Mouse (Mus musculus): ENCODE data around the gene Susd3. TPM values are rescaled to one million over a fixed set of nuclear protein-coding genes. Genes with fewer than 3 reads are reported as not detected.

The Susd3 gene
- polyA plus RNA-seq, 1 experiment from 2014 or later = 0.94 TPM

- WGBS = 93% methylated on average over 2 of the region's 2 CpGs
- ATAC-seq = no peak
- Histone ChIP-seq H3K4me3 (replicated peaks) (no peak overlapping the region), H3K4me1 (replicated peaks) (peaks cover 8% of the 10 kb centered on the region), H3K9ac (replicated peaks) (no peak overlapping the region), H3K9me3 (no peaks in the 10 kb centered on the region), H3K36me3 (no peaks in the 10 kb centered on the region), H3K4me2 (replicated peaks) (no peak overlapping the region), H3K27me3 (peaks cover 30% of the 10 kb centered on the region), H3K27ac (no peak overlapping the region)
Observed at GRCm38 (mm10) chr13:49243492-49243891, 5.0 kb downstream of the Susd3 start.

GRCm38 (mm10) chr13:49242321-49243065 is 6.0 kb downstream of the Susd3 start:
- Histone ChIP-seq H3K27me3 (peaks cover 20% of the 10 kb centered on the region), H3K4me2 (replicated peaks) (no peak overlapping the region), H3K36me3 (no peaks in the 10 kb centered on the region), H3K9ac (replicated peaks) (no peak overlapping the region), H3K4me3 (replicated peaks) (no peak overlapping the region), H3K27ac (no peak overlapping the region), H3K9me3 (no peaks in the 10 kb centered on the region), H3K4me1 (replicated peaks) (peaks cover under 1% of the 10 kb centered on the region; the same call in 1 of the 2 replicates)
- no peak for ATAC-seq
- WGBS = 83% methylated on average over 9 of the region's 9 CpGs

- Histone ChIP-seq H3K4me2 (replicated peaks) (no peak overlapping the region), H3K36me3 (no peaks in the 10 kb centered on the region), H3K9ac (replicated peaks) (no peak overlapping the region), H3K27ac (no peak overlapping the region), H3K4me1 (replicated peaks) (no peaks in the 10 kb centered on the region), H3K4me3 (replicated peaks) (no peak overlapping the region), H3K9me3 (no peaks in the 10 kb centered on the region), H3K27me3 (no peaks in the 10 kb centered on the region)
- 93% methylated on average over 8 of the region's 8 CpGs for WGBS
- ATAC-seq = no peak
Observed at GRCm38 (mm10) chr13:49238737-49239136, 9.8 kb downstream of the Susd3 start.

DNA sequence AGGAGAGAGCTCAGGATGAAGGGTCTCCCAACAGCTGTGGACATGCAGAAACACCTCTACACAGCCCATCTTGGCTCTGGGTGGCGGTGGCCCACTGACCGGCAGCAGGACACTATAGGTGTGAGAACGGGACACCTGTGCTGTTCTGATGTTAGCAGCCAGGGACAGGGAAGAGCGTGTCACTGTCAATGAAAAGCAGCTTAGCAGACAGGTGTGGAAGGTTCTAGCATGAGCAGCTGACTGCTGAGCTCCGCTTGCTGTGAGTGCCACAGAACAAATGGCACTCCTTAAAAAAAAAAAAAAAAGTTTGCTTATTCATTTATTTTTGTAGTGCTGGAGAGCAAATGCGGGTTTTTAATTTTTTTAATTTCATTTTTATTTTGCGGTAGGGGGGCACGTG is 10.9 kb downstream of the Susd3 start:
- WGBS = 95% methylated on average over 8 of the region's 8 CpGs
- H3K4me1 ChIP-seq (replicated peaks) = no peaks in the 10 kb centered on the region
- no peak overlapping the region for H3K9ac ChIP-seq (replicated peaks)
- no peaks in the 10 kb centered on the region for H3K27me3 ChIP-seq
- no peak overlapping the region for H3K27ac ChIP-seq
- no peaks in the 10 kb centered on the region for H3K36me3 ChIP-seq
- H3K4me2 ChIP-seq (replicated peaks) = no peak overlapping the region
- no peak overlapping the region for H3K4me3 ChIP-seq (replicated peaks)
- no peaks in the 10 kb centered on the region for H3K9me3 ChIP-seq
- ATAC-seq = no peak

- no peaks in the 10 kb centered on the region for H3K27me3 ChIP-seq
- no peaks in the 10 kb centered on the region for H3K36me3 ChIP-seq
- H3K27ac ChIP-seq = no peak overlapping the region
- H3K4me3 ChIP-seq (replicated peaks) = no peak overlapping the region
- no peak for ATAC-seq
- no peak overlapping the region for H3K4me2 ChIP-seq (replicated peaks)
- 94% methylated on average over 4 of the region's 4 CpGs for WGBS
- no peak overlapping the region for H3K9ac ChIP-seq (replicated peaks)
- no peaks in the 10 kb centered on the region for H3K4me1 ChIP-seq (replicated peaks)
- no peaks in the 10 kb centered on the region for H3K9me3 ChIP-seq
Observed at GRCm38 (mm10) chr13:49234711-49235110, 13.8 kb downstream of the Susd3 start.

GRCm38 (mm10) chr13:49233792-49234572 is 14.5 kb downstream of the Susd3 start:
- H3K4me1 ChIP-seq (replicated peaks) = no peaks in the 10 kb centered on the region
- no peak overlapping the region for H3K9ac ChIP-seq (replicated peaks)
- no peaks in the 10 kb centered on the region for H3K9me3 ChIP-seq
- no peak overlapping the region for H3K4me3 ChIP-seq (replicated peaks)
- H3K36me3 ChIP-seq = no peaks in the 10 kb centered on the region
- no peak for ATAC-seq
- H3K4me2 ChIP-seq (replicated peaks) = no peak overlapping the region
- no peak overlapping the region for H3K27ac ChIP-seq
- no peaks in the 10 kb centered on the region for H3K27me3 ChIP-seq
- 91% methylated on average over 8 of the region's 8 CpGs for WGBS

DNA sequence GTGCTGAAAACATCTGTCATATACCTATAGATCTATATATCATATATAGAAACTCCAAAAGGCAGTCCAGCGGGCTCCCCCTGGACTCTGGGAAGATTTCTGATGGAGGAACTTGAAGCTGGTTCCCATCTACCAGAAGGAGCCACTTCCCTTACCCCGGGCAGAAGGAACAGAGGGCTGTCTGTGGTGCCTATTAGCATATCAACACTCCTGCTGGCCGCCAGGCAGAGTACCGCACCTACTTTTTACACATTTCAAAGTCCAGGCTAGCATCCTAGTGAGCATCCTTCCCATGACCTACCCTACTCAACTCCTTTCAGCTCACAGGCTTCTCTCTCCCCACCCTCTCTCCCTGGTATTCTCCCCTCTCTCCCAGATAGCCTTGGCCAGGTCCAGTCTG is 22.9 kb downstream of the Susd3 start:
- H3K9ac ChIP-seq (replicated peaks) = no peak overlapping the region
- no peak overlapping the region for H3K4me3 ChIP-seq (replicated peaks)
- no peaks in the 10 kb centered on the region for H3K9me3 ChIP-seq
- H3K27ac ChIP-seq = no peak overlapping the region
- 32% methylated on average over 4 of the region's 4 CpGs for WGBS
- peaks cover 11% of the 10 kb centered on the region; the same call in 1 of the 2 replicates for H3K27me3 ChIP-seq
- H3K36me3 ChIP-seq = no peaks in the 10 kb centered on the region
- no peak overlapping the region for H3K4me2 ChIP-seq (replicated peaks)
- no peaks in the 10 kb centered on the region for H3K4me1 ChIP-seq (replicated peaks)
- ATAC-seq = no peak

GRCm38 (mm10) chr13:49225159-49225558 is 23.3 kb downstream of the Susd3 start:
- Histone ChIP-seq H3K9me3 (no peaks in the 10 kb centered on the region), H3K4me3 (replicated peaks) (no peak overlapping the region), H3K4me1 (replicated peaks) (no peaks in the 10 kb centered on the region), H3K9ac (replicated peaks) (no peak overlapping the region), H3K27ac (no peak overlapping the region), H3K4me2 (replicated peaks) (no peak overlapping the region), H3K27me3 (peaks cover 14% of the 10 kb centered on the region; the same call in 1 of the 2 replicates), H3K36me3 (no peaks in the 10 kb centered on the region)
- WGBS = 68% methylated on average over 3 of the region's 3 CpGs
- ATAC-seq = no peak

- 23% methylated on average over 6 of the region's 6 CpGs for WGBS
- H3K4me3 ChIP-seq (replicated peaks) = no peak overlapping the region
- no peak overlapping the region for H3K9ac ChIP-seq (replicated peaks)
- no peak for ATAC-seq
- H3K4me2 ChIP-seq (replicated peaks) = no peak overlapping the region
- no peaks in the 10 kb centered on the region for H3K9me3 ChIP-seq
- no peak overlapping the region for H3K27ac ChIP-seq
- H3K27me3 ChIP-seq = peaks cover 16% of the 10 kb centered on the region; the same call in 1 of the 2 replicates
- no peaks in the 10 kb centered on the region for H3K4me1 ChIP-seq (replicated peaks)
- H3K36me3 ChIP-seq = no peaks in the 10 kb centered on the region
Observed at GRCm38 (mm10) chr13:49224729-49225128, 23.8 kb downstream of the Susd3 start.

DNA sequence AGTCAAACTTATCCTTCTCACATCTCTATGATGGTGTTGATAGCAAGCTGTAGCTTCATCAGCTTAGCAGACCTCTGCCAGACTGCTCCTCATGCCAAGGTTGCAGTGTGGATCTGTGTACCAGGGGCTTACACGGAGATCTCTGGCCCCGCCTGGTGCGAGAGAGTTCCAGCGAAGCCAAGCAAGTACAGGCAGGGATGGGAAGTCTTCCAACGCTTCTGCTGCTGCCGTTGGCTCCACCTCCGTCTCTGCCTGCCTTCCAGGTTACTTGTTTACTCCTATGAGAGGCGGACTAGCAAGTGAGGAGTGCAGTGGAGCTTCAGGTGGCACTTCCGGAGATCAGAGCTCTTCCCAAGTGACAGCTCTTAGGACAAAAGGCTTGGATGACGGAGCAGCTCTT is 24.2 kb downstream of the Susd3 start:
- Histone ChIP-seq H3K9ac (replicated peaks) (no peak overlapping the region), H3K27me3 (peaks cover 19% of the 10 kb centered on the region; the same call in 1 of the 2 replicates), H3K4me1 (replicated peaks) (no peaks in the 10 kb centered on the region), H3K27ac (no peak overlapping the region), H3K4me2 (replicated peaks) (no peak overlapping the region), H3K4me3 (replicated peaks) (no peak overlapping the region), H3K36me3 (no peaks in the 10 kb centered on the region), H3K9me3 (no peaks in the 10 kb centered on the region)
- ATAC-seq = no peak
- WGBS = 20% methylated on average over 10 of the region's 10 CpGs

DNA sequence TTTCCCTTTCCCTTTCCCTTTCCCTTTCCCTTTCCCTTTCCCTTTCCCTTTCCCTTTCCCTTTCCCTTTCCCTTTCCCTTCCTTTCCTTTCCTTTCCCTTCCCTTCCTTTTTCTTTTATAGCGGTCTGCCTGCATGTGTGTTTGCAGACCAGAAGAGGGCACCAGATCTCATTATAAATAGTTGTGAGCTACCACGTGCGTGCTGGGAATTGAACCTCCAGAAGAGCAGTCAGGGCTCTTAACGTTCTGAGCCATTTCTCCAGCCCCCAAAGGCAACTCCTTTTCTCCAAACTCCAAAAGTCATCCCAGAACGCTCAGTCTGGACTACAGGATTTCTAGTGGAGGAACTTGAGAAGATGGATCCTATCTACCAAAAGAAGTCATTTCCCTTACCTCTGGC is 27.6 kb downstream of the Susd3 start:
- Histone ChIP-seq H3K4me1 (replicated peaks) (peaks cover 7% of the 10 kb centered on the region; the same call in 1 of the 2 replicates), H3K36me3 (no peaks in the 10 kb centered on the region), H3K4me2 (replicated peaks) (no peak overlapping the region), H3K9ac (replicated peaks) (no peak overlapping the region), H3K9me3 (no peaks in the 10 kb centered on the region), H3K27ac (no peak overlapping the region), H3K4me3 (replicated peaks) (no peak overlapping the region), H3K27me3 (peaks cover 40% of the 10 kb centered on the region)
- no peak for ATAC-seq
- WGBS = 28% methylated on average over 5 of the region's 5 CpGs

DNA sequence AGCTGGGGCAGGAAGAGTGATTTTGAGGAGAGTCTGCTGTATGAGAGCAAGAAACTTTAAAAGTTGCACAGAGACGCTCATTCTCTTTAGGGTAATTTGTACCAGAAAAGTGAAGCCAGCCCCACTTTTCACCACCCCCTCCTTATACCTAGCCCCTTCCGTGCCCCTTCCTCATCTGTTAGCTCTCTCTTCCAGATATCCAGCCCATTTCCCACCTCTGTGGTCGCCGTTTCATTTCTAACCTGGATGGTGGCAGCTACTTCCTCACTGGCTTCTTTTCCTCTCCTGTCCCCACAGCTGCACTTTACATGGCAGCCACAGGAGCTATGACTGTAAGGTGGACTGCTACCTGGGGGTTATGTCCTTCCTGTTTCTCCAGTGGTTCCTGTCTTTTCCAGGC is 29.1 kb downstream of the Susd3 start:
- no peak overlapping the region for H3K4me3 ChIP-seq (replicated peaks)
- H3K4me2 ChIP-seq (replicated peaks) = no peak overlapping the region
- 85% methylated on average over 4 of the region's 4 CpGs for WGBS
- H3K27ac ChIP-seq = no peak overlapping the region
- H3K9me3 ChIP-seq = no peaks in the 10 kb centered on the region
- ATAC-seq = no peak
- peaks cover 20% of the 10 kb centered on the region for H3K4me1 ChIP-seq (replicated peaks)
- H3K9ac ChIP-seq (replicated peaks) = no peak overlapping the region
- peaks cover 47% of the 10 kb centered on the region for H3K27me3 ChIP-seq
- no peaks in the 10 kb centered on the region for H3K36me3 ChIP-seq

Data from midbrain, embryonic 13.5 days (tissue).